Mouse (Mus musculus) layer of hippocampus, adult 9-10 months (tissue): ENCODE results near the gene Map4k4.

Experiments
- DNase-seq: peaks from one replicate; pipeline ENCODE4 v3.0.0; 2022; ENCODE audit warnings: low spot score

The Map4k4 gene

DNA sequence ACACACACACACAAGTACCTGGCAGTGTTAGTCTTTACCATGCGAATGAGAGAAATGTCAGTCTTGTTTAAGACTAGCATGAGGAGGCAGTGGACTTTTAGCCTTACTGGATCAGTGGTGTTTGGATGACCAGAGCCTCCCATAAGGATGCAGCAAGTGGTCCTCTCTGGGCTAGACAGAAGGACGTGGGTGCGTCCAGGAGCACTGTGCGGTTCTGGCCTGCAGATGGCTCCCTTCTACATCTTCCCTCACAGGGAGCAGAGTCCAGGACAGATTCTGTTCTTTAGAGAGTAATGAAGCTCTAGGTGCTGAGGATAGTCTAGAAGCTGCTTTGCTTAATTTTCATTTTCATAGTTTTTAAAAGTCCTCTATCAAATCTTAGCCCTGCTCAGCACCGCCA is 100.2 kb downstream of the Map4k4 start:
- no peak for DNase-seq

DNA sequence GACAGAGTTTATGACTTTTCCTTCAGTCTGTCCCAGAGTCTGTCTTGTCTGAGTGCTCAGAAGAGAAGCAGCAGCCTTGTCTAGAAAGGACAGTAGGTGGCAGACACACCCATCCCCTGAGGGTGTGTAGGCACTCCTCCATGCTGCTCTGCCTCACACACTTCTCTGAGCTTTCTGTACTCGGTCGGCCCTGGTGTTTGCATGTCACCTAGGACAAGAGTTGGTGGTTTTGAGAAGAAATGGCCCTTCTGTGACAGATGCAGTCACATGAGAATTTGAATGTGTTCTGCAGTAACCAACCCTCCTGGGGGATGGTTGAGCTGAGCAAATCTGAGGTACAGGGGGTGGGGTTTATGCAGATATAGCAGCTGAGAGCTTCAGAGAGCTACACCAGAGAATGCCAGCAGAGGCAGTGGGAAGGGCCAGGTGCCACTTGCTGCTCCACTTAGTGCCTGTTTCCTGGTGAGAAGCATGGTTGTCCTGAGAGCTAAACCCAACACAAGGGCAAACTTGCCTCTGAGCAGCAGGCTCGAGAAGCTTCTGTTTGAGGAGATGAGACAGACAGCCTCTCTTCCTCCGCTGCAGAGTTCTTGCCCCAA is 101.5 kb downstream of the Map4k4 start:
- DNase-seq, result no peak

DNA sequence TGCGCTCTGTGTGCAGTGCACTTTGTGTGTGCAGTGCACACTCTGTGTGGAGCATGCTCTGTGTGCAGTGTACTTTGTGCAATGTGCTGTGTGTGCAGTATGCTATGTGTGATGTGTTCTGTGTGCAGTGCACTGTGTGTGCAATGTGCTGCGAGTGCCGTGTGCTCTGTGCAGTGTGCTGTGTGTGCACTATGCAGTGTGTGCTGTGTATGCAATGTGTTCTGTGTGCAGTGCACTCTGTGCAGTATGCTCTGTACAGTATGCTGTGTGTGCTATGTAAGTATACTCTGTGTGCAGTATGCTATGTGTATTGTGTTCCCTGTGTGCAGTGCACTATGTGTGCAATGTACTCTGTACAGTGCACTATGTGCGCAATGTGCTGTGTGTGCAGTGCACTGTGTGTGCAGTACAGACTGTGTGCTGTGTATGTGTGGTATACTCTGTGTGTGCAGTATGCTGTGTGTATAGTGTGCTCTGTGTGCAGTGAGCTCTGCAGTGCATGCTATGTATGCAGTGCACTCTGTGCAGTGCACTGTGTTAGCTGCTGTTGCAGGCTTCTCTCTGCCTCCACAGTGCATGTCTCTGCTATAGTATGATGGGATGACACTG is 105.4 kb downstream of the Map4k4 start:
- no peak for DNase-seq

DNA sequence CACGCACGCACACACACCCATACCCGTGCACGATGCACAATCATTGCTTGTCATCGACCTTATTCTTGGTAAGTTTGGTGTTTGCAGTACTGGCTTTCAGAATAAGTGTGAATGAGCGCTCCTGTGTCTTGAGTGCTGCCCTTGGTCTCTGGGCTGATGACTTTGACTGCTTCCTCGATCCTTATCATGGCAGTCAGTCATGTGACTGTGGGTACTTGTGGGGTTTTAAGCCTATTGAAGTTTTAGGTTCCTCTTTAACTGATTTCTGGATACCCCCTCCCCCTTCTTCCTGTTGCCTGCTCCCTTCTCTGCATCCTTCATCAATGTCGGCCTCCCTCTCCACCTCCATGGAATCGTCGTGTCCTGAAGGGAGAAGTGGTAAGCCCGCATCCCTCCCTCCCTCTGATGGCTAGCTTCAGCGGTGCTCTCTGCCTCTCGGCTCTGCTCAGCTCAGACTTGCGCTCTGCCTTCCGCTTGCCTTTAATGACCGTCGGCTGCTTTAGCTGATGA is 107.3 kb downstream of the Map4k4 start:
- no peak for DNase-seq

DNA sequence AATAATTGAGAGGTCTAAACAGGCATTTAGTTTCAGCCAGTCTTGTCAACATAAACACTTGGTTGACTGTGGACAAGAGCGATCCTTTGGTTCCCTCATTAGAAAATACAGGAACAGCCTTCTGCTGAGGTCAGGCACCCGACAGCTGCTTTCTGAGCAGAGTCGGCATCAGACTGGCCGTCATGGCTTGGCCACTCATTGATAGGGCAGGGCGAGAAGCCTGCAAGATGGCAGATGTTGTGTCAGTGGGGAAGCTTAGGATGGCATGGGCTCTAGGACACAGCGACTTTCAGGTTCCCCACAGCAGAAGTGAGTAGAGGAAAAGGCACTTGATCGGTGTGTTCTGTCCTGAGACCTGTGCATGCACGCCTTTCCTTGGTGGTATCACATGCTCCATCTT is 112.0 kb downstream of the Map4k4 start:
- DNase-seq, result no peak

DNA sequence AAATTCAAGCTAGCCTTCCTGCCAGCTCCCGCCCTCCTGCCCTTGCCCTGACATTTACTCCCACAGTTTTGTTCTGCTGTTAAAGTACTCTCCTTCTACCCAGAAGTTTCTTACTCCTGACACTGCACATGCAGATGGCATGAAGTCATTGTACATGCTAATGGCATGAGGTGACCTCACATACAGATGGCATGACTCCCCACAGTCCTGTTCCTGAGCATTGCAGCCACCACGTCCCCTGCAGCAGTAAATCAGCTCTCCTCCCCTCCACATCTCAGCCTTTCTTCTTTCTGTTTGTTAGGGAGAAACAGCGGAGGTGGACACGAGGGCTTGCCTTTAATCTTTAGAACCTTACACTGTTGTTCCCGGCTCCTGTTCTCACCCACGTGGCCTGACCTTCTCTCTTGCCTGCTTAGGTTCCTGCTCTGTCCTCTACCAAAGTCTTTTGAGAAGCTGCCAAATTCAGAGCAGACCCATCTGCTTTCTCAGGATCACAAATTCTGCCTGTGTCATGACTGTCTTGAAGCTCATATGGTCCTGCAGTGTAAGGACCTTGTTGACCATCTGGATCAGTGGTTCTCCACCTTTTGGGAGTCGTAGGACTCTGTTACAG is 114.5 kb downstream of the Map4k4 start:
- DNase-seq, result no peak

DNA sequence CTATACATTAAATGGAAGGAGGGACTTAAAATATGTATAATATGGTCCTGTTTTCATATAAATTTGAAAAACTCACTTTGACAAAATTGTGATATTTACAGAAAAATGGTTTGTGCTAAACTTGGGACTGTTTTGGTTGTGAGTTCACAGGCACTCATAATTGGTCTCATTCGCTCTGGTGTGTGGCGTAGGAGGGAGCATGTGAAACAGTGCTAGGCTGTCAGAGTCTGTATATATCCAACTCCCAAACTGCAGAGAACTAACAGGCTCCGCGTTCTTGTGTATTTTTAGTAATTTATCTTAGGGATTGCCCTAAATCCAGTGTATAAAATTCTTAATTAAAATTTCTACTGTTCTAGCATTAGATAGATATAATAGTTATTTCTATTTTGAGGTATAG is 120.9 kb downstream of the Map4k4 start:
- DNase-seq, result no peak

DNA sequence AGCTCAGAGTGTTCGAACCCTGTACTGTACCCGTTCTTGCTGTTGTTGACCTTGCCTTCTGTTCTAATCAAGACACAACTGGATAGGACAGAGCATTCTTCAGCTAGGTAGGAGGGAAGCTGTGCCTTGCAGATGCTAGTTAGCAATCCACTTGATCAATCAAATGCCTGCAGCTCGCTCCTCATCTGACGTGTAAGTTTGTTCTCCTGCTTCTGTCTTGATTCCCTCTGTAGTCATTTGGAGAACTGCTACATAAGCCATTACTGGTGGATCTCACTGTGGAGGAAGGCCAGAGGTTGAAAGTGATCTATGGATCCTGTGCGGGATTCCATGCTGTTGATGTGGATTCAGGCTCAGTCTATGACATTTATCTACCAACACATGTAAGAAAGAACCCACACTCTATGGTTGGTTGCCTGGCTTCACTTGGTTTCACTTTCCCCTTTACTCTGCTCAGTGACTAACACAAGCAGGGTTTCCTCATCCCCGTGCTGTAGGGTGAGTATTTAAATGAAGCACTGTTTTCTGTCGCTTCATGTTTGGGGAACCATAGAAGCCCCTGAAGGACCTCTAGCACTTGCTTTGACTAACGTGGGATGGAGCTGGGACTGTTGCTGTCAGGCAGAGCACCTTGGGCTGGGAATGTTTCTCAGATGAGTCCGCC is 121.9 kb downstream of the Map4k4 start:
- no peak for DNase-seq

DNA sequence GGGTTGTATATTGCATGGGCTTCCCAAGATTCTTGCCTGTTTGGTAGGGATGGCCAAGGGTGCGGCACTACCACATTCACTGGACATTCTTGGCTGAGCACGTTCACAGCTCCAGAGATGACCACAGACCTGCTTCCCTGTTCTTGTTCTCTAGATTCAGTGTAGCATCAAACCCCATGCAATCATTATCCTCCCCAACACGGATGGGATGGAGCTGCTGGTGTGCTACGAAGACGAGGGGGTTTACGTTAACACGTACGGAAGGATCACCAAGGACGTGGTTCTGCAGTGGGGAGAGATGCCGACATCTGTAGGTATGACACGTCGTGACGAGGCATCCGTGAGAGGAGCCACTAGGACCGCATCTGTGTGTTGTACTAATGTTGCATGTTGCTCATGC is 122.5 kb downstream of the Map4k4 start:
- no peak for DNase-seq

DNA sequence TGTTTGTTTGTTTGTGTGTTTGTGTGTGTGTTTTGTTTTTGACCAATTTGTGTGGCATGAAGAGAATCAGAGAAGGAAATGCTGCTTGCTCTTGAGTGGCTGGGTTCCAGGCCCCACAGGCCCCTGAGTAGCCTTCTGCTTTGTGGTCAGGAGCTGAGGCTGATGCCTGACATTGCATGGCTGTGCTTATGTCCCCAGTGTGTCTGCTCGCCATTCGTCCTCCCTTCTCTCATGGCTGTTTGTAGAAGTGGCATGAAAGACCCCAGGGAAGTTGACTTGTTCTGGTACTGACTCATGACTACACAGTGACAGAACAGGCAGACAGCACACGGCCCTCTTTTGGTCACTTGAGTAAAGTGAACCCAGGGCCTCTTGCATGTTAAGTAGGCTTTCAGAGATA is 123.0 kb downstream of the Map4k4 start:
- no peak for DNase-seq

DNA sequence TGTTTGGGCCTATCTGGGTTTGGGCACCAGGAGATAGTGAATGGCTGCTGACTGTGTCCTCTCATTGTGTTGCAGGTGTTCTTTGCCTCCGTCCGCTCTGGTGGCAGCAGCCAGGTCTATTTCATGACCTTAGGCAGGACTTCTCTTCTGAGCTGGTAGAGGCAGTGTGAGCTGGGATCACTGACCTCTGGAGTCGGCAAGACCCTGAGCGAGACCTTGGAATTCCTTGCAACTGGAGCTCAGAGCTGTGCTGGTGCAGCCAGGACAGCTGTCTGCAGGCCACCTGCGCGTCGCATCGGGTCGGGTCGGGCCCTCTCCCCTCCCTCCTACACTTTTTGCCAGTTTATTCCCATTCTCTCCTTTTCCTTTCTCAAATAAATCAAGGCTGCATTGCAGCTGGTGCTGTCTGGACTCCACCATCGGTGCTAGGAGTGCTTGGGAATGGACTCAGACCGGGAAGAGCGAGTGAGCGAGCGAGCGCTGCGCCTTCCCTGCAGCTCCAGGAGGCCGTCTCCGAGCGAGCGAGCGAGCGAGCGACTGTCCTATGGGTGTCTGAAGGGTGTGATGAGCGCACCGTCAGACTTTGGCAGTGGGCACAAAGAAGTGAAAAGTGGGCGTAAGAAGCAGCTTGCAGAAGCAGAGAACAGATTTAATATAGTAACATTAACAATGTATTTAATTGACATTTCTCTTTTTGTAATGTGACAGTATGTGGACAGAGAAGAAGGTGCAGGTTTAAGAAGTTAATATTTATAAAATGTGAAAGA is 124.0 kb downstream of the Map4k4 start:
- DNase-seq, result no peak

DNA sequence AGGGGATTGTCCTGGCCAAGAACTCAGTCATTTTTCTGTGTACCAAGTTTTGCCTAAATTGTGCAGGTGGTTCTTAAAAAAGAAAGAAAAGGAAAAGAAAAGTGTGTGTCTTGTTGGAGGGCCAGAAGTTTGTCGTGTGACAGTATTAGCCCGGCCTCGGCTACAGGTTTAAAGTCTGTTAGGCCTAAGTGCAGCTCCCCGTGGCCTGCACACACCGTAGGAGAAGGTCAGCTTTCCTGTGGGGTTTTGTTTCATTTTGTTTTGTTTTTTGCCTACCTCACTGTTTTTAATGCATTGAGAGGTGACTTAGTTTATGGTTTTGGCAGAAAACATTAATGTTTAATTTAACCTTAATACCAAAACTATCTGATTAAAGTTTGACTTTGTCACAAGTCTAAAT is 124.7 kb downstream of the Map4k4 start:
- no peak for DNase-seq

DNA sequence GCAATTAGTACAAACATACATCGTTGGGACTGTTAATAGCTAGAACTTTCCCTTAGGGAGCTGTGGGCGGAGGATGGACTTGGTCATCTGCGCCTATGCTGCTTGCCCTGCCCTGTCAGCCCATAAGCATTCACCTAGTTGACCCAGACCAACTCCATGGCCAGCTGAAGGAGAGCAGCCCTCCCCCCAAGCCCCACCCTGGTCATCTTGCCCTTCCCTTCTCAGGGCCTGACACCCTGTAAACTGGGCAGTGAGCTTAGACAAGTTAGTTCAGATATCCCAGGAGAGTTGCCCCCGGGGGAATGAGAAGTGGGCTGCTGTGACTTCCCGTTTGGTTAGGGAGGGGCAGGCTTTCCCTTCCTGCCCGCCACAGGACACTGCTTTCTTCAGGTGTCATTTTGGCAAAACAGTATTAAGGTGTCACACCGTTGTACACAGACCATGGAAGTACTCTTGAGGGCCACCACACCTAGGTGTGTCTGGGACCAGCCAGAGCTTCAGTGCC is 126.5 kb downstream of the Map4k4 start:
- DNase-seq, result no peak

DNA sequence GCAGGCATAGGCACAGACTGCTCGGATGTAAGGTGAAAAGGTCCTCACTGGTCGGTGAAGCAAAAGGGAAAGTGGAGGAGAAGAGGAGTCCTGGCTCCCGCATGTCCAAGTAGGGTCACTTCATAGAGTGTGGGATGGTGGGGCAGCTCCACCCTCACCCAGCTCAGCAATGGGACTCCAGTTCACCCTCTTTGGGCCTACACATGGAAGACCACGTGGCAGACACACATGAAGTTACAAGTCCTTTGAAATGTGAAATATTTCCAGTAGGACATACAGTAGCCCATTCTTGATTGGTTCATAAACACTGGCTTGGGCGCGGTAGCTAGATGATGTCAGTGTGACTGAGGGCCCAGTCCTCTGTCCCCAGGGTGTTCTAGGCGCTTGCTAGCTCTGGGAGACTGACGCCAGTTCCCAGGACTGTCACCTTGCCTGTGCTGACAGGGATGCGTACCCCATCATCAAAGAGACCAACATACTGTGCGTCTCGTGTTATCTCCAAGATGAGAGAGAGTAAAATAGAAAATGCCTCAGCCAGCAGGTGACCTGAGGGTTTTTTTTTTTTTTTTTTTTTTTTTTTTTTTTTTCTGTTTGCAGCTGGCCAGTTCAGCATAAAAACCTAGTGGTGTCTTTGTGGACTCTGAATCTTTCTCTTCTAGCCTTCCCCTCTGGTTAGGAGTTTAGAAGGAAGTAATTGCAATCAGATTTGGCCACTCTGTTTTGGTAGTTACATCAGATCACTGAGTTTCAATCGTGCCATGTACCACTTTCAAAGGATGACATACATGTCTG is 127.7 kb downstream of the Map4k4 start:
- DNase-seq, result no peak

DNA sequence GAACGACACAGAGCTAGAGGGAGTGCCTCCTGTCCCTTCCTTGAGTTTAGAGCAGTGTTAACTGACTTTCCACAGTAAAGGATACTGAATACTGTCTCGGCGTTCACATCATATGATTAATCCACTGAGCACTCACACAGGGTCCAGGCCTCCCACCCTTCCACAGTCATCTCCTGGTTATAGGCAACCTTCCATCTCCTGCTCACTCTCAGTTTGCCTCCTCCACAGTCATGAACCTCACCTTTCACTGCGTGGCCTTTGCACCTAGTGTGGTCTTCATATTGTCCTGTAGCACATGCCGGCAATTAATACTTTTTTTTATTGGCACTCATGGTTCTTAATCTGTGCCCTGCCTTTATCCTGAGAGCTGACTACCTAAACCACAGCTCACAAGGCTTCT is 128.9 kb downstream of the Map4k4 start:
- no peak for DNase-seq

DNA sequence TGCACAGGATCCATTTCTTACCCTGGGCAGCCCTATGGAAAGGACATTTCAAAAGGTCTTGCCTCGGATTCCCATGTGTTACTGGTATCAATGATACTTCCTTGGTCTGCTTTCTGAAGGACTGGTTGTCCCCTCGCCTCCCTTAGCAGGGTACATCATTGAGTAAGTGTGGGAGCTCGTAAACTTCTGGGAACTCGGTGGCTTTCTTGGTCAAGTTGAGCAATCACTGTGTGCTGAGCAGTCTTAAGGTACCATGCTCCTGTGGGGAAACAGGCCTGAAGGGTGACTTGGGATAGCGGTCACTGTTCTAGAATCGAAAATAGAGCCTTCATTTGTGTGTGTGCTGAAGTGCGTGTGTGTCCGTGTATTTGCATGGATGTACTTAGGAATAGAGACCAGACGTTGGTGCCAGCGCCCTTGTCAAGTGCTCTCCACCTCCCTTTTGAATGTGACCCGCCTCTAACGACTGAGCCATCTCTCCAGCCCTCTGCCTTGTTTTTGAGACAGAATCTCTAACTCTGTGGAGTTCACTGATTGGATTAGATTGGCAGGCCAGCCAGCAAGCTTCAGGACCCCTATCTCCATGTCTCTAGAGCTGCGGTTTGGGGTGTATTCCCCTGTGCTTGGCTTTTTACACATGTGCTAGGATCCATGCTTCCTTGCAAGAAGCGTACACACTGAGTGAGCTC is 129.7 kb downstream of the Map4k4 start:
- DNase-seq, result no peak

DNA sequence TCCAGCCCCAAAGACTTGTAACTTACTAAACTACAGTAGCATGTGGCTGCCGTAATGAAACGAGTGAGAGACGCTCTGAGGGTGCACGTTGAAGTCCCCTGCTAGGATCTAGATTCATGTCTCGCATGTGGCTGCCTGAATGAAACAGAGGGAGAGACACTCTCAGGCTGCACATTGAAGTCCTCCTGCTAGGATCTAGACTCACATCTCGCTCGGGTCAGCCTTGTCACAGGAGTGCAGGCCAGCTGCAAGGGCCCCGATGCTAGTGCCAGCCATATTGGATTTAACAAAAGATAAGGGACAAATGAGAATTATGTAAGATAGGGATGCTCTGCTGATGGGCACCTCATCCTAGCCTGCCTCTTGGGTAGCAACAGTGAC is 130.3 kb downstream of the Map4k4 start:
- DNase-seq, result no peak

DNA sequence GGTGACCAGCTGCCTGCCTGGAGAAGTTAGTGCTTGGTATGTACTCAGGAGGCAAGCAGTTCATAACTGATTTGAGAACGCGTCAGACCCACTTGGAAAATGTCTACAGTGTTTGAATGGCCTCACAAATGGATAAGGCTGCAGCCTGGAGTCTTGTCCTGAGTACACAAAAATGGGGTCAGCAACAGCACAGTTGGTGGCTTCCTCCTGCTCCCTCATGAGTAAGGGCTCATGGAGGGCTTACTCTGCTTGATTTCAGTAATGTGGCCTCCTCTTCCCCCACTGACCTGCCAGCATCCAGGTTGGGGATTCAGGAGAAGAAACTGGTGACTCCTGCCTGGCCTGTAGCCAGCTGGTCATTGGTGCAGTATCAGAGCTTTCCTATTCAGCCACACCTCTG is 130.9 kb downstream of the Map4k4 start:
- DNase-seq, result no peak

DNA sequence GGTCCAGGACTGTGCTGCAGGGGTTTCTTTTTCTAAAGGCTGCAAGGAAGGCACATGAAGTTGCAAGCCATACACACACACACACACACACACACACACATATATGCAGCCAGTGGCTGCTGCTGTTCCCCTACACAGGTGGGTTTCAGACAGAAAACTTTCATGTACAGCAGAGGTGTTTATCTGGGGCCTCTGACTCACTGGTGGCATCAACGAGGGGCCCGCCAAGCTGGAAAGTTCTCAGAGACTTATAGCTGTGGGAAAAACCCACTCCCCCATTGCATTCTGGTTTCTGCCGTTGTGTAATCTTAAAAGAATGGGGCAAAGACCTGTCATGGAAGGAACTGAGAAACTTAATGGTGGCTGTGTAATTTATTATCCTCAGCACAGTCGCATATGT is 132.6 kb downstream of the Map4k4 start:
- DNase-seq, result no peak

DNA sequence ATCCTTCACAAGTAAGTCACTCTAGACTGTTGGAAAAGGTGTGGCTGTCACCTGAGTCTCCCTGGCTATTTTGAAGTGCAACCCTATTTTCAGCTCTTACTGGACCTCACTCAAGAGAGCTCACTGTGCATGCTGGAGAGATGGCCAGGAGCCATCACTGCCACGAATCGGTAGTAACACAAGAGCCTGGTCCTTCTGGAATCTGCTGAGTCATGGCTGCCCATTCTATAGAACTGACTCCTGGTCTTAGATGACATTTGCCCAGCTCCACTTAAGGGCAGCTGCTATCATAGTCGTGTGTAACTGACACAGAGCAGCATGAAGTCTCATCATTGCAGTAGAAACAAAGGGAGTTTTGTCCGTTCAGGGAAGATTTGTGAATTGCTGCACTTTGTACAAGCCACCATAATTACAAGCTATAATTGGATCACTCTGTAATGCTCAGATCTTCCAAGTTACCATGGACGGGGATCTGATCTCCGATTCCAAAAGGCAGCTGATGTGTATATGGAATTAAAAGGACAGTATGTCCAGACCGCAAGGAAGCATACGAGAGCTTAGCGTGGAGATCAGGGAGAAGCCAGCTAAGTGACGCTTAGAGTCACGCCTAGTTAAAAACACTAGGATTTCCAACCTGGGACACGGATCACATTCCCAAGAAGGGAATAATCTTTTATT is 133.2 kb downstream of the Map4k4 start:
- no peak for DNase-seq
